Mouse (Mus musculus): ENCODE results near the gene Stard7. TPM values are rescaled to one million over a fixed set of nuclear protein-coding genes. Genes with fewer than 3 reads are reported as not detected.
A peak's percentile ranks its signal among the peaks of the same experiment; 100 is the strongest.

Gene Stard7
- polyA plus RNA-seq, 1 experiment from 2014 or later, result 63.2 TPM

GRCm38 (mm10) chr2:127332807-127333570 lies 63.0 kb downstream of the Stard7 start:
- 81% methylated on average over 14 of the region's 14 CpGs for WGBS
- no peaks in the 10 kb centered on the region for H3K36me3 ChIP-seq

GRCm38 (mm10) chr2:127333945-127334603 lies 64.1 kb downstream of the Stard7 start:
- Histone ChIP-seq H3K27me3 (peaks cover 38% of the 10 kb centered on the region), H3K4me1 (peaks cover 17% of the 10 kb centered on the region), H3K9me3 (no peaks in the 10 kb centered on the region), H3K27ac (no peak overlapping the region), H3K36me3 (no peaks in the 10 kb centered on the region), H3K4me3 (no peak overlapping the region), H3K9ac (no peak overlapping the region), H3K4me2 (no peak overlapping the region)
- no peak for ATAC-seq (ENCODE audit: insufficient number of reproducible peaks, low FRiP score, low TSS enrichment, low read depth)
- WGBS, result 59% methylated on average over 5 of the region's 5 CpGs

More at GRCm38 (mm10) chr2:127332807-127333570, 63.0 kb downstream of the Stard7 start:
- no peak overlapping the region for H3K4me2 ChIP-seq
- H3K27me3 ChIP-seq, result peaks cover 37% of the 10 kb centered on the region
- peaks cover 17% of the 10 kb centered on the region for H3K4me1 ChIP-seq
- ATAC-seq (ENCODE audit: insufficient number of reproducible peaks, low FRiP score, low TSS enrichment, low read depth), result no peak
- H3K27ac ChIP-seq, result no peak overlapping the region
- H3K9ac ChIP-seq, result no peak overlapping the region
- H3K9me3 ChIP-seq, result no peaks in the 10 kb centered on the region
- no peak overlapping the region for H3K4me3 ChIP-seq

GRCm38 (mm10) chr2:127335078-127335541 lies 65.1 kb downstream of the Stard7 start:
- WGBS, result 34% methylated on average over 11 of the region's 11 CpGs
- H3K9ac ChIP-seq, result no peak overlapping the region
- no peaks in the 10 kb centered on the region for H3K9me3 ChIP-seq
- H3K4me2 ChIP-seq, result peak overlapping the region; percentile 96; the same call in 1 of the 2 replicates
- no peak overlapping the region for H3K27ac ChIP-seq
- no peaks in the 10 kb centered on the region for H3K36me3 ChIP-seq
- no peak overlapping the region for H3K4me3 ChIP-seq
- peaks cover 38% of the 10 kb centered on the region for H3K27me3 ChIP-seq
- ATAC-seq (ENCODE audit: insufficient number of reproducible peaks, low FRiP score, low TSS enrichment, low read depth), result no peak
- peaks cover 17% of the 10 kb centered on the region for H3K4me1 ChIP-seq

- Histone ChIP-seq H3K36me3 (no peaks in the 10 kb centered on the region), H3K4me3 (peak within 1 kb of the TSS; percentile 56), H3K27me3 (peaks cover 38% of the 10 kb centered on the region), H3K4me1 (peaks cover 17% of the 10 kb centered on the region), H3K9ac (peak within 1 kb of the TSS; percentile 29), H3K9me3 (no peaks in the 10 kb centered on the region), H3K4me2 (peak within 1 kb of the TSS; percentile 96), H3K27ac (no peak within 1 kb of the TSS)
- peak; percentile 41 for ATAC-seq (ENCODE audit: insufficient number of reproducible peaks, low FRiP score, low TSS enrichment, low read depth)
- WGBS, result under 1% methylated on average over 73 of the region's 76 CpGs
Measured at GRCm38 (mm10) chr2:127335767-127336496, 65.9 kb downstream of the Stard7 start, which contains the start of gene Dusp2. Dusp2 (plus strand) TSS chr2:127336159.

GRCm38 (mm10) chr2:127336497-127336832 lies 66.4 kb downstream of the Stard7 start:
- Histone ChIP-seq H3K9ac (peak overlapping the region; percentile 29), H3K9me3 (no peaks in the 10 kb centered on the region), H3K27me3 (peaks cover 38% of the 10 kb centered on the region), H3K4me3 (peak overlapping the region; percentile 56), H3K27ac (no peak overlapping the region), H3K4me1 (peaks cover 17% of the 10 kb centered on the region), H3K36me3 (no peaks in the 10 kb centered on the region), H3K4me2 (peak overlapping the region; percentile 96)
- 6% methylated on average over 33 of the region's 33 CpGs for WGBS
- no peak for ATAC-seq (ENCODE audit: insufficient number of reproducible peaks, low FRiP score, low TSS enrichment, low read depth)

GRCm38 (mm10) chr2:127336885-127337284 lies 66.9 kb downstream of the Stard7 start:
- Histone ChIP-seq H3K4me1 (peaks cover 17% of the 10 kb centered on the region), H3K27ac (no peak overlapping the region), H3K9ac (no peak overlapping the region), H3K4me2 (peak overlapping the region; percentile 96), H3K9me3 (no peaks in the 10 kb centered on the region), H3K4me3 (peak overlapping the region; percentile 56), H3K27me3 (peaks cover 38% of the 10 kb centered on the region), H3K36me3 (no peaks in the 10 kb centered on the region)
- 39% methylated on average over 5 of the region's 5 CpGs for WGBS
- ATAC-seq (ENCODE audit: insufficient number of reproducible peaks, low FRiP score, low TSS enrichment, low read depth), result no peak

GRCm38 (mm10) chr2:127337531-127337930 lies 67.5 kb downstream of the Stard7 start:
- Histone ChIP-seq H3K27me3 (peaks cover 38% of the 10 kb centered on the region), H3K4me2 (no peak overlapping the region), H3K27ac (no peak overlapping the region), H3K4me1 (peaks cover 17% of the 10 kb centered on the region), H3K4me3 (peak overlapping the region; percentile 56), H3K36me3 (no peaks in the 10 kb centered on the region), H3K9me3 (no peaks in the 10 kb centered on the region), H3K9ac (no peak overlapping the region)
- 69% methylated on average over 11 of the region's 11 CpGs for WGBS
- ATAC-seq (ENCODE audit: insufficient number of reproducible peaks, low FRiP score, low TSS enrichment, low read depth), result no peak

- H3K4me1 ChIP-seq, result peaks cover 17% of the 10 kb centered on the region
- no peak overlapping the region for H3K4me3 ChIP-seq
- no peaks in the 10 kb centered on the region for H3K9me3 ChIP-seq
- ATAC-seq (ENCODE audit: insufficient number of reproducible peaks, low FRiP score, low TSS enrichment, low read depth), result no peak
- H3K27ac ChIP-seq, result no peak overlapping the region
- 54% methylated on average over 7 of the region's 7 CpGs for WGBS
- no peaks in the 10 kb centered on the region for H3K36me3 ChIP-seq
- H3K9ac ChIP-seq, result no peak overlapping the region
- no peak overlapping the region for H3K4me2 ChIP-seq
- peaks cover 38% of the 10 kb centered on the region for H3K27me3 ChIP-seq
Measured at GRCm38 (mm10) chr2:127338012-127338411, 68.0 kb downstream of the Stard7 start.

- ATAC-seq (ENCODE audit: insufficient number of reproducible peaks, low FRiP score, low TSS enrichment, low read depth), result no peak
- no peak within 1 kb of the TSS for H3K27ac ChIP-seq
- H3K27me3 ChIP-seq, result peaks cover 38% of the 10 kb centered on the region
- H3K9ac ChIP-seq, result no peak within 1 kb of the TSS
- H3K4me2 ChIP-seq, result no peak within 1 kb of the TSS
- no peaks in the 10 kb centered on the region for H3K36me3 ChIP-seq
- no peaks in the 10 kb centered on the region for H3K9me3 ChIP-seq
- 68% methylated on average over 4 of the region's 4 CpGs for WGBS
- H3K4me3 ChIP-seq, result peak within 1 kb of the TSS; percentile 56
- peaks cover 17% of the 10 kb centered on the region for H3K4me1 ChIP-seq
Measured at GRCm38 (mm10) chr2:127338416-127338815, 68.4 kb downstream of the Stard7 start, which contains the start of gene Astl. Astl (plus strand) TSS chr2:127338639.

- ATAC-seq (ENCODE audit: insufficient number of reproducible peaks, low FRiP score, low TSS enrichment, low read depth), result no peak
- no peak overlapping the region for H3K4me3 ChIP-seq
- no peak overlapping the region for H3K27ac ChIP-seq
- H3K4me1 ChIP-seq, result peaks cover 17% of the 10 kb centered on the region
- H3K36me3 ChIP-seq, result no peaks in the 10 kb centered on the region
- peaks cover 38% of the 10 kb centered on the region for H3K27me3 ChIP-seq
- no peak overlapping the region for H3K4me2 ChIP-seq
- H3K9ac ChIP-seq, result no peak overlapping the region
- 58% methylated on average over 4 of the region's 4 CpGs for WGBS
- no peaks in the 10 kb centered on the region for H3K9me3 ChIP-seq
Measured at GRCm38 (mm10) chr2:127338833-127339232, 68.8 kb downstream of the Stard7 start.

GRCm38 (mm10) chr2:127339262-127339661 lies 69.2 kb downstream of the Stard7 start:
- H3K9me3 ChIP-seq, result no peaks in the 10 kb centered on the region
- 75% methylated on average over 6 of the region's 6 CpGs for WGBS

More at GRCm38 (mm10) chr2:127339262-127339661, 69.2 kb downstream of the Stard7 start:
- Histone ChIP-seq H3K4me1 (peaks cover 17% of the 10 kb centered on the region), H3K4me3 (no peak overlapping the region), H3K4me2 (no peak overlapping the region), H3K9ac (no peak overlapping the region), H3K27ac (no peak overlapping the region), H3K27me3 (peaks cover 36% of the 10 kb centered on the region), H3K36me3 (no peaks in the 10 kb centered on the region)
- ATAC-seq (ENCODE audit: insufficient number of reproducible peaks, low FRiP score, low TSS enrichment, low read depth), result no peak

All from limb, embryonic 15.5 days (tissue).